ENCODE assay signal across 14 mouse cellular contexts in genomic region chr7:141390326-141391259, GRCm38 (mm10). TPM values are rescaled to one million over a fixed set of nuclear protein-coding genes. Genes with fewer than 3 reads are reported as not detected.
DNase-seq lines count a peak whose midpoint lies in the region; ATAC-seq and TF ChIP-seq lines count a peak whose summit lies in the region.
"Had no signal": no experiment of that assay in that cellular context is flagged by ENCODE, and none has a peak within 500 bp of the region (broad histone marks: within the 10 kb centered on the region; RNA-seq: fewer than 3 reads in every experiment).

No protein-coding gene starts in this region.

- H3K4me3 ChIP-seq in heart, embryonic 13.5 days = peak overlapping the region; percentile 81
- no peak overlapping the region for H3K4me3 ChIP-seq in midbrain, embryonic 12.5 days
- H3K4me3 ChIP-seq in midbrain, embryonic 13.5 days (replicated peaks) = no peak overlapping the region
- H3K4me3 ChIP-seq in intestine, postnatal 0 days (ENCODE audit: low read depth, low read length) = peak overlapping the region; percentile 71
- peak overlapping the region; percentile 66; the same call in 1 of the 2 replicates for H3K4me3 ChIP-seq in liver, postnatal 0 days (ENCODE audit: low read depth, low read length)

- H3K9ac ChIP-seq in heart, embryonic 13.5 days = no peak overlapping the region
- H3K9ac ChIP-seq in midbrain, embryonic 12.5 days (replicated peaks) = no peak overlapping the region
- H3K9ac ChIP-seq in midbrain, embryonic 13.5 days (replicated peaks) = no peak overlapping the region
- H3K9ac ChIP-seq in intestine, postnatal 0 days (ENCODE audit: low read depth, low read length) = 0 out of 2 replicates have a peak overlapping the region, but pooled peaks have one; percentile 67
- peak overlapping the region; percentile 75; the same call in 1 of the 2 replicates for H3K9ac ChIP-seq in liver, postnatal 0 days (replicated peaks)

- WGBS in heart, embryonic 13.5 days = 55% methylated on average over 9 of the region's 9 CpGs
- 57% methylated on average over 9 of the region's 9 CpGs for WGBS in midbrain, embryonic 12.5 days
- 58% methylated on average over 9 of the region's 9 CpGs for WGBS in midbrain, embryonic 13.5 days
- 24% methylated on average over 9 of the region's 9 CpGs for WGBS in intestine, postnatal 0 days
- 50% methylated on average over 9 of the region's 9 CpGs for WGBS in liver, postnatal 0 days (ENCODE audit: insufficient replicate concordance)

- H3K27me3 ChIP-seq in heart, embryonic 13.5 days (replicated peaks) = peaks cover 6% of the 10 kb centered on the region; the same call in 1 of the 2 replicates
- peaks cover 16% of the 10 kb centered on the region for H3K27me3 ChIP-seq in midbrain, embryonic 12.5 days
- H3K27me3 ChIP-seq in midbrain, embryonic 13.5 days = peaks cover 6% of the 10 kb centered on the region
- H3K27me3 ChIP-seq in intestine, postnatal 0 days (replicated peaks; ENCODE audit: control insufficient read depth, insufficient read depth, low read length) = no peaks in the 10 kb centered on the region
- H3K27me3 ChIP-seq in liver, postnatal 0 days (ENCODE audit: insufficient read depth, low read length) = no peaks in the 10 kb centered on the region

- ATAC-seq in heart, embryonic 13.5 days (ENCODE audit: extremely low read depth, insufficient number of reproducible peaks, low FRiP score, low TSS enrichment) = no peak
- no peak for ATAC-seq in midbrain, embryonic 12.5 days (ENCODE audit: low FRiP score, low read depth)
- no peak for ATAC-seq in midbrain, embryonic 13.5 days
- ATAC-seq in intestine, postnatal 0 days = no peak
- ATAC-seq in liver, postnatal 0 days = no peak

- peak overlapping the region; percentile 99 for H3K4me2 ChIP-seq in heart, embryonic 13.5 days
- H3K4me2 ChIP-seq in midbrain, embryonic 12.5 days (replicated peaks) = 0 out of 2 replicates have a peak overlapping the region, but pooled peaks have one; percentile 76
- H3K4me2 ChIP-seq in midbrain, embryonic 13.5 days (replicated peaks) = no peak overlapping the region
- peak overlapping the region; percentile 94 for H3K4me2 ChIP-seq in intestine, postnatal 0 days (replicated peaks; ENCODE audit: low read depth)
- H3K4me2 ChIP-seq in liver, postnatal 0 days (ENCODE audit: low read depth, low read length) = peak overlapping the region; percentile 92

- no peak for TF ChIP-seq CTCF in intestine, postnatal 0 days (IDR thresholded peaks at IDR 0.05; ENCODE audit: low read depth)
- no peak for TF ChIP-seq CTCF in liver, postnatal 0 days (IDR thresholded peaks at IDR 0.05; ENCODE audit: low read depth)

- no peaks in the 10 kb centered on the region for H3K9me3 ChIP-seq in heart, embryonic 13.5 days
- H3K9me3 ChIP-seq in midbrain, embryonic 12.5 days = no peaks in the 10 kb centered on the region
- no peaks in the 10 kb centered on the region for H3K9me3 ChIP-seq in midbrain, embryonic 13.5 days
- no peaks in the 10 kb centered on the region for H3K9me3 ChIP-seq in intestine, postnatal 0 days (ENCODE audit: control insufficient read depth)
- H3K9me3 ChIP-seq in liver, postnatal 0 days (ENCODE audit: low read length) = no peaks in the 10 kb centered on the region

- peaks cover 14% of the 10 kb centered on the region for H3K4me1 ChIP-seq in heart, embryonic 13.5 days
- H3K4me1 ChIP-seq in midbrain, embryonic 12.5 days = peaks cover 12% of the 10 kb centered on the region
- H3K4me1 ChIP-seq in midbrain, embryonic 13.5 days (replicated peaks) = peaks cover 14% of the 10 kb centered on the region
- peaks cover 3% of the 10 kb centered on the region for H3K4me1 ChIP-seq in intestine, postnatal 0 days (replicated peaks; ENCODE audit: control insufficient read depth, insufficient read depth, low read length)
- H3K4me1 ChIP-seq in liver, postnatal 0 days (ENCODE audit: insufficient read depth) = peaks cover 36% of the 10 kb centered on the region

- TF ChIP-seq EP300 in liver, postnatal 0 days (IDR thresholded peaks at IDR 0.05; ENCODE audit: low read depth) = no peak

- intact Hi-C loops in heart, postnatal 10 days (cut with DNase I) = loop anchor here (5.0 kb wide), 1 partner anchor 63 kb away; the partner anchor contains the start of genes Deaf1 and Tmem80

- no peak for DNase-seq in heart, postnatal 10 days
- no peak for DNase-seq in liver, postnatal 0 days
- no peak for DNase-seq in spleen, postnatal 10 days (ENCODE audit: low spot score in 2 of 2)
- no peak for DNase-seq in gastrocnemius, adult 8-10 months (ENCODE audit: low spot score in 2 of 2)
- DNase-seq: cerebellum, postnatal 36 days; gastrocnemius, postnatal 25 days; lung, postnatal 4 days; right cerebral cortex, postnatal 14 days; thymus, adult 2 months had no signal

- H3K36me3 ChIP-seq in heart, embryonic 13.5 days = 0 out of 2 replicates have a peak, but pooled peaks cover 2% of the 10 kb centered on the region
- H3K36me3 ChIP-seq in midbrain, embryonic 12.5 days = no peaks in the 10 kb centered on the region; the same call in 1 of the 2 replicates
- H3K36me3 ChIP-seq in midbrain, embryonic 13.5 days = peaks cover 3% of the 10 kb centered on the region; the same call in 1 of the 2 replicates
- no peaks in the 10 kb centered on the region; the same call in 1 of the 2 replicates for H3K36me3 ChIP-seq in intestine, postnatal 0 days (ENCODE audit: control insufficient read depth, insufficient read depth)
- H3K36me3 ChIP-seq in liver, postnatal 0 days (replicated peaks; ENCODE audit: insufficient read depth, low read length) = peaks cover 4% of the 10 kb centered on the region

- H3K27ac ChIP-seq in heart, embryonic 13.5 days (replicated peaks) = peak overlapping the region; percentile 79; the same call in 1 of the 2 replicates
- no peak overlapping the region for H3K27ac ChIP-seq in midbrain, embryonic 12.5 days (replicated peaks)
- no peak overlapping the region for H3K27ac ChIP-seq in midbrain, embryonic 13.5 days
- H3K27ac ChIP-seq in intestine, postnatal 0 days (ENCODE audit: low read depth, low read length) = peak overlapping the region; percentile 97
- H3K27ac ChIP-seq in liver, postnatal 0 days (ENCODE audit: low read depth) = peak overlapping the region; percentile 95; the same call in 1 of the 2 replicates

RNA-seq across cellular contexts. Expression of gene Taldo1, which starts 1.4 kb away (rescaled TPM):
- polyA plus RNA-seq in heart, embryonic 13.5 days (2015; fragmentation: Nextera tagmentation; extraction: Ambion mirVana) = 248 and 250 TPM in 2 replicates
- total RNA-seq in heart, postnatal 10 days (2021) = 100 to 1,000 TPM; 137 to 155 TPM
- 362 and 364 TPM in 2 replicates for polyA plus RNA-seq in midbrain, embryonic 12.5 days (2016; fragmentation: Nextera tagmentation; extraction: Ambion mirVana)
- 337 and 346 TPM in 2 replicates for polyA plus RNA-seq in midbrain, embryonic 13.5 days (2015; fragmentation: Nextera tagmentation; extraction: Ambion mirVana)
- polyA plus RNA-seq in intestine, postnatal 0 days (2015; fragmentation: Nextera tagmentation; extraction: Ambion mirVana) = 706 and 711 TPM in 2 replicates
- 246 and 265 TPM in 2 replicates for polyA plus RNA-seq in liver, postnatal 0 days (2015; fragmentation: Nextera tagmentation; extraction: Ambion mirVana)
- total RNA-seq in gastrocnemius, adult 8-10 months (2022) = 10 to 100 TPM; 81.4 to 87.7 (median 84.4) TPM

RNA-seq across cellular contexts. Expression of gene Gatd1, which starts 23.3 kb away (rescaled TPM):
- polyA plus RNA-seq in heart, embryonic 13.5 days (2015; fragmentation: Nextera tagmentation; extraction: Ambion mirVana) = 27.0 and 29.9 TPM in 2 replicates
- 10 to 100 TPM; 12.2 to 15.0 TPM for total RNA-seq in heart, postnatal 10 days (2021)
- polyA plus RNA-seq in midbrain, embryonic 12.5 days (2016; fragmentation: Nextera tagmentation; extraction: Ambion mirVana) = 47.0 and 48.2 TPM in 2 replicates
- 55.1 and 63.8 TPM in 2 replicates for polyA plus RNA-seq in midbrain, embryonic 13.5 days (2015; fragmentation: Nextera tagmentation; extraction: Ambion mirVana)
- polyA plus RNA-seq in intestine, postnatal 0 days (2015; fragmentation: Nextera tagmentation; extraction: Ambion mirVana) = 34.3 and 37.1 TPM in 2 replicates
- 17.4 and 18.2 TPM in 2 replicates for polyA plus RNA-seq in liver, postnatal 0 days (2015; fragmentation: Nextera tagmentation; extraction: Ambion mirVana)
- total RNA-seq in gastrocnemius, adult 8-10 months (2022) = 1 to 10 TPM; 6.5 to 9.8 (median 7.8) TPM

RNA-seq across cellular contexts. Expression of gene Cend1, which starts 38.7 kb away (rescaled TPM):
- 8.1 and 9.8 TPM in 2 replicates for polyA plus RNA-seq in heart, embryonic 13.5 days (2015; fragmentation: Nextera tagmentation; extraction: Ambion mirVana)
- total RNA-seq in heart, postnatal 10 days (2021) = 1 to 10 TPM; 1.6 TPM
- 19.3 and 22.7 TPM in 2 replicates for polyA plus RNA-seq in midbrain, embryonic 12.5 days (2016; fragmentation: Nextera tagmentation; extraction: Ambion mirVana)
- 43.6 and 44.0 TPM in 2 replicates for polyA plus RNA-seq in midbrain, embryonic 13.5 days (2015; fragmentation: Nextera tagmentation; extraction: Ambion mirVana)
- 2.7 and 3.3 TPM in 2 replicates for polyA plus RNA-seq in intestine, postnatal 0 days (2015; fragmentation: Nextera tagmentation; extraction: Ambion mirVana)
- polyA plus RNA-seq in liver, postnatal 0 days (2015; fragmentation: Nextera tagmentation; extraction: Ambion mirVana) = not detected in 2 replicates
- under 1 TPM in 2 of 4 experiments, not detected in 2; 0.16 to 0.48 TPM for total RNA-seq in gastrocnemius, adult 8-10 months (2022)
- total RNA-seq: neutrophil, adult 5-6 weeks had no signal

RNA-seq across cellular contexts. Expression of gene Slc25a22, which starts 47.1 kb away (rescaled TPM):
- polyA plus RNA-seq in heart, embryonic 13.5 days (2015; fragmentation: Nextera tagmentation; extraction: Ambion mirVana) = 17.3 and 19.1 TPM in 2 replicates
- 10 to 100 TPM; 53.3 to 59.8 TPM for total RNA-seq in heart, postnatal 10 days (2021)
- 52.6 and 52.7 TPM in 2 replicates for polyA plus RNA-seq in midbrain, embryonic 12.5 days (2016; fragmentation: Nextera tagmentation; extraction: Ambion mirVana)
- 71.3 and 72.1 TPM in 2 replicates for polyA plus RNA-seq in midbrain, embryonic 13.5 days (2015; fragmentation: Nextera tagmentation; extraction: Ambion mirVana)
- 65.8 and 67.7 TPM in 2 replicates for polyA plus RNA-seq in intestine, postnatal 0 days (2015; fragmentation: Nextera tagmentation; extraction: Ambion mirVana)
- 38.4 and 41.6 TPM in 2 replicates for polyA plus RNA-seq in liver, postnatal 0 days (2015; fragmentation: Nextera tagmentation; extraction: Ambion mirVana)
- total RNA-seq in gastrocnemius, adult 8-10 months (2022) = 10 to 100 TPM; 14.5 to 19.5 (median 14.7) TPM

RNA-seq across cellular contexts. Expression of gene Eps8l2, which starts 51.9 kb away (rescaled TPM):
- polyA plus RNA-seq in heart, embryonic 13.5 days (2015; fragmentation: Nextera tagmentation; extraction: Ambion mirVana) = 1.4 TPM in 2 replicates
- total RNA-seq in heart, postnatal 10 days (2021) = 1 to 10 TPM; 2.8 to 3.0 TPM
- 0.86 and 1.4 TPM in 2 replicates for polyA plus RNA-seq in midbrain, embryonic 12.5 days (2016; fragmentation: Nextera tagmentation; extraction: Ambion mirVana)
- 0.23 and 0.31 TPM in 2 replicates for polyA plus RNA-seq in midbrain, embryonic 13.5 days (2015; fragmentation: Nextera tagmentation; extraction: Ambion mirVana)
- 234 and 248 TPM in 2 replicates for polyA plus RNA-seq in intestine, postnatal 0 days (2015; fragmentation: Nextera tagmentation; extraction: Ambion mirVana)
- 22.2 and 25.4 TPM in 2 replicates for polyA plus RNA-seq in liver, postnatal 0 days (2015; fragmentation: Nextera tagmentation; extraction: Ambion mirVana)
- total RNA-seq in gastrocnemius, adult 8-10 months (2022) = 1 to 10 TPM; 1.3 to 3.4 (median 2.2) TPM

Comparison
In these comparisons a context has a peak if more than half of its experiments do, and no peak if none do; other contexts are left out.
1. H3K27ac ChIP-seq: peak in heart, embryonic 13.5 days (single experiment), intestine, postnatal 0 days (single experiment) and liver, postnatal 0 days (single experiment); none in midbrain, embryonic 12.5 days (single experiment) and midbrain, embryonic 13.5 days (single experiment).
2. H3K4me3 ChIP-seq: peak in heart, embryonic 13.5 days (single experiment), intestine, postnatal 0 days (single experiment) and liver, postnatal 0 days (single experiment); none in midbrain, embryonic 12.5 days (single experiment) and midbrain, embryonic 13.5 days (single experiment).
3. H3K9ac ChIP-seq: peak in intestine, postnatal 0 days (single experiment) and liver, postnatal 0 days (single experiment); none in heart, embryonic 13.5 days (single experiment), midbrain, embryonic 12.5 days (single experiment) and midbrain, embryonic 13.5 days (single experiment).